Mouse (Mus musculus) mesoderm, embryonic 11.5 days (tissue): ENCODE results near the gene Klf14.

Source experiments
- DNase-seq: peaks from one replicate; pipeline ENCODE4 v3.0.0-alpha.2; 2012; ENCODE audit warnings: low read depth, low spot score

Gene Klf14

GRCm38 (mm10) chr6:30958736-30959540 is at the start of gene Klf14:
Gene Klf14, minus strand, starts transcription at chr6:30959078.
- peak; percentile 63 for DNase-seq

GRCm38 (mm10) chr6:31006111-31006600 is 47.3 kb upstream of the Klf14 start:
- no peak for DNase-seq

- no peak for DNase-seq
Measured at GRCm38 (mm10) chr6:30986393-30986792, 27.5 kb upstream of the Klf14 start.

GRCm38 (mm10) chr6:30983021-30983420 is 24.1 kb upstream of the Klf14 start:
- no peak for DNase-seq

GRCm38 (mm10) chr6:30982372-30982980 is 23.6 kb upstream of the Klf14 start:
- peak; percentile 27 for DNase-seq

- no peak for DNase-seq
Measured at GRCm38 (mm10) chr6:30981351-30981750, 22.5 kb upstream of the Klf14 start.

- no peak for DNase-seq
Measured at GRCm38 (mm10) chr6:30978615-30979014, 19.7 kb upstream of the Klf14 start.

GRCm38 (mm10) chr6:30972121-30972520 is 13.2 kb upstream of the Klf14 start:
- DNase-seq: no peak

- peak; percentile 23 for DNase-seq
Measured at GRCm38 (mm10) chr6:30957784-30958735, 818 bp downstream of the Klf14 start.

- peak; percentile 48 for DNase-seq
Measured at GRCm38 (mm10) chr6:30939264-30939663, 19.6 kb downstream of the Klf14 start.

- DNase-seq: no peak
Measured at GRCm38 (mm10) chr6:30922821-30923220, 36.1 kb downstream of the Klf14 start.

GRCm38 (mm10) chr6:30921826-30922225 is 37.1 kb downstream of the Klf14 start:
- no peak for DNase-seq

- DNase-seq: no peak
Measured at GRCm38 (mm10) chr6:30920834-30921675, 37.8 kb downstream of the Klf14 start.

- DNase-seq: no peak
Measured at GRCm38 (mm10) chr6:30915473-30915872, 43.4 kb downstream of the Klf14 start, which contains the start of gene Tsga13. Gene Tsga13, minus strand, starts transcription at chr6:30915573.

GRCm38 (mm10) chr6:30907970-30908369 is 50.9 kb downstream of the Klf14 start:
- no peak for DNase-seq
